Mouse (Mus musculus) lung, postnatal 0 days (tissue): ENCODE results near the gene Tmigd3.

Experiments
- CTCF ChIP-seq: IDR thresholded peaks from 2 replicates; pipeline ENCODE4 v1.5.1; 2016; ENCODE audit warnings: antibody characterized with exemption, mild to moderate bottlenecking
- EP300 ChIP-seq: IDR thresholded peaks from 2 replicates; pipeline ENCODE4 v1.6.1; 2016; ENCODE audit warnings: antibody characterized with exemption, mild to moderate bottlenecking, control low read depth

- TF ChIP-seq EP300 = peak; percentile 45; the same call in 1 of the 2 replicates
- TF ChIP-seq CTCF = no peak
These were observed 21.3 kb downstream of the Tmigd3 start for GRCm38 (mm10) chr3:105891760-105892571.
